Mouse (Mus musculus): ENCODE results near the gene Plac8.

Gene Plac8

GRCm38 (mm10) chr5:100578863-100579411 lies 6.9 kb upstream of the Plac8 start:
- DNase-seq (ENCODE audit: low spot score) = no peak

GRCm38 (mm10) chr5:100574771-100575170 lies 2.7 kb upstream of the Plac8 start:
- DNase-seq (ENCODE audit: low spot score) = no peak

GRCm38 (mm10) chr5:100573256-100573655 lies 1.2 kb upstream of the Plac8 start:
- DNase-seq (ENCODE audit: low spot score) = no peak

- DNase-seq (ENCODE audit: low spot score) = no peak
Measured at GRCm38 (mm10) chr5:100570716-100571115, 1.3 kb downstream of the Plac8 start.

GRCm38 (mm10) chr5:100569997-100570595 lies 1.9 kb downstream of the Plac8 start:
- no peak for DNase-seq (ENCODE audit: low spot score)

GRCm38 (mm10) chr5:100569250-100569934 lies 2.7 kb downstream of the Plac8 start:
- no peak for DNase-seq (ENCODE audit: low spot score)

- no peak for DNase-seq (ENCODE audit: low spot score)
Measured at GRCm38 (mm10) chr5:100568802-100569201, 3.2 kb downstream of the Plac8 start.

- no peak for DNase-seq (ENCODE audit: low spot score)
Measured at GRCm38 (mm10) chr5:100568177-100568576, 3.9 kb downstream of the Plac8 start.

- no peak for DNase-seq (ENCODE audit: low spot score)
Measured at GRCm38 (mm10) chr5:100567258-100568032, 4.6 kb downstream of the Plac8 start.

- DNase-seq (ENCODE audit: low spot score) = no peak
Measured at GRCm38 (mm10) chr5:100566798-100567197, 5.2 kb downstream of the Plac8 start.

GRCm38 (mm10) chr5:100562702-100563101 lies 9.3 kb downstream of the Plac8 start:
- no peak for DNase-seq (ENCODE audit: low spot score)

GRCm38 (mm10) chr5:100559357-100559756 lies 12.7 kb downstream of the Plac8 start:
- no peak for DNase-seq (ENCODE audit: low spot score)

- DNase-seq (ENCODE audit: low spot score) = no peak
Measured at GRCm38 (mm10) chr5:100558783-100559182, 13.3 kb downstream of the Plac8 start.

- no peak for DNase-seq (ENCODE audit: low spot score)
Measured at GRCm38 (mm10) chr5:100557537-100557936, 14.5 kb downstream of the Plac8 start.

- no peak for DNase-seq (ENCODE audit: low spot score)
Measured at GRCm38 (mm10) chr5:100557019-100557418, 15.0 kb downstream of the Plac8 start.

GRCm38 (mm10) chr5:100553426-100553825 lies 18.6 kb downstream of the Plac8 start:
- DNase-seq (ENCODE audit: low spot score) = no peak

GRCm38 (mm10) chr5:100551952-100552351 lies 20.1 kb downstream of the Plac8 start:
- no peak for DNase-seq (ENCODE audit: low spot score)

- DNase-seq (ENCODE audit: low spot score) = no peak
Measured at GRCm38 (mm10) chr5:100550151-100550550, 21.9 kb downstream of the Plac8 start.

GRCm38 (mm10) chr5:100549311-100549710 lies 22.7 kb downstream of the Plac8 start:
- no peak for DNase-seq (ENCODE audit: low spot score)

GRCm38 (mm10) chr5:100548236-100548635 lies 23.8 kb downstream of the Plac8 start:
- no peak for DNase-seq (ENCODE audit: low spot score)

- DNase-seq (ENCODE audit: low spot score) = no peak
Measured at GRCm38 (mm10) chr5:100546294-100547080, 25.6 kb downstream of the Plac8 start.

- DNase-seq (ENCODE audit: low spot score) = peak; percentile 41
Measured at GRCm38 (mm10) chr5:100536638-100537037, 35.4 kb downstream of the Plac8 start.
